Mouse (Mus musculus) adrenal gland, adult (tissue): ENCODE results near the gene Pde4d.

Source experiments
- DNase-seq, 2 experiments: peaks; one replicate each; pipeline ENCODE4 v3.0.0; 2022 to 2023; ENCODE audit warnings: low spot score in 1 of 2; ENCODE audit not compliant: inconsistent age in 2 of 2

Gene Pde4d

GRCm38 (mm10) chr13:108819846-108820408 lies 370.2 kb downstream of the Pde4d start:
- DNase-seq = no peak

GRCm38 (mm10) chr13:108820487-108820886 lies 370.7 kb downstream of the Pde4d start:
- no peak for DNase-seq

GRCm38 (mm10) chr13:108821270-108821669 lies 371.5 kb downstream of the Pde4d start:
- DNase-seq = peak in 1 of 2 experiments; percentile 20

DNA sequence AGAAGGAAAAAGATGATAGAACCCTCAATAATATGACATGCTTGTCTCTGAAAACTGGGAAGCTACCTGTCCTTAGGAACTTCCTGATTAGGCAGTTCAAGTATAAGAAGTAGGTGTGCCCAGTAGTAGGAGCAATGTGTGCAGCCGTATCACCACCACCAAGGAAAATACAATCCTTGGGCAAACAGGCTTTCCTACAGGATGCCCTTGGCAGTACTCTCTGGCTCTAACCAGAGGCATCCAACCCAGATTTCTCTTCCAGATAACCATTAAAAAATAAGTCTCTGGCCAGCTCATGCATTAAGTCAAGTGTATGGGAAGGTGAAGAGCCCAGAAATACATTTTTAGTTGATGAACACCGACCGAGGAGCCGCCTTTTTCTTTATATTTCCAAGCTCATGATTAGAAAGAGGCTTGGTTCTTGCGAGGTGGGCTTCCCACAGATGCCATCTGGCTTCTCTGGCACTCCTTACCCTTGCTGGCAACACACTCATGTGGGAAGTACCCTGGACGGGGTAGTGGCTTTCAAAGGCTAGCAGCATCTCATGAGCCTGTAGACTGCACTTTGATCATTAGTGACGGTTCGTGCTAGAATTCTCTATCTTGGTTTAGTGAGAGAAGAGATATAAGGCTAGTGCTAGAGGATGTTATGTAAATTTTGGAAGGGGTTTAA lies 375.0 kb downstream of the Pde4d start:
- DNase-seq = no peak

- DNase-seq = no peak
Observed at GRCm38 (mm10) chr13:108825501-108825900, 375.8 kb downstream of the Pde4d start.

DNA sequence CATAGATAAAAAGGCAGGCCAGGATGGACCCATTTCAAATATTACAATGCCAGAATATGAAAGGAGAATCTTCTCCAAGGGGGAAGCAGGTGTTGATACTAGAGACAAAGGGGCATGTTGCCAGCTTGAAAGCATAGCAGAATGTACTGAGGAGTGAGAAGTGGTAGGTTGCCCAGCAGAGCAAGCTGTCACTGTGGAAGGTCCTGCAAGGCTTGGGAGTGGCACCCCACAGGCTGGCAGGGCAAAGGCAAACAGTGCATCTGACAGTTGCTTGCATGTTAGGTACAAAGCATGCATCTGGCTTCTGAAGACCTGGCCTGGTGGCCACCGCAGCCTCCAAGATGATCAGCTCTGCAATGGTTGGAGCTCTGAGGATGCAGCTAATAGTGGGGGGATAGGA lies 384.4 kb downstream of the Pde4d start:
- no peak for DNase-seq

- DNase-seq = no peak
Observed at GRCm38 (mm10) chr13:108836314-108836713, 386.6 kb downstream of the Pde4d start.

DNA sequence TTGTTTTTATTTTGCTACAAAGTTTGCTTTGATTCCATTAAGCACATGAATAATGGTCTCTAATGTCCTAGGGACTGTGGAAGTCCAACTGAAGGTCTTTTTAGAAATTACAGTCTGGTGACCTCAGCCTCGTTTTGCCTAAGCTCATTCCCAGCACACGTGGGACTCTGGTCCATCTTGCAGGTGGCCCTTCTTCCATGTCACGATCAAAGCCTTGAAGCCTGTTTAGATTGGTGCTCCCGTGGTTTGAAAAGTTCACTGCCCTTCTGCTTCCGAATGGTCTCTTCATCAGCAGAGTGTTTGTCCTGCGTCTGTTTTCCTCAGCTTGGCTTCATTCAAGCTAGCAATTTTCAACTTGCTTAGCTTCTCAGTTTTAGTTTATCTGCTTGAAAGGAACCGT lies 389.4 kb downstream of the Pde4d start:
- no peak for DNase-seq

DNA sequence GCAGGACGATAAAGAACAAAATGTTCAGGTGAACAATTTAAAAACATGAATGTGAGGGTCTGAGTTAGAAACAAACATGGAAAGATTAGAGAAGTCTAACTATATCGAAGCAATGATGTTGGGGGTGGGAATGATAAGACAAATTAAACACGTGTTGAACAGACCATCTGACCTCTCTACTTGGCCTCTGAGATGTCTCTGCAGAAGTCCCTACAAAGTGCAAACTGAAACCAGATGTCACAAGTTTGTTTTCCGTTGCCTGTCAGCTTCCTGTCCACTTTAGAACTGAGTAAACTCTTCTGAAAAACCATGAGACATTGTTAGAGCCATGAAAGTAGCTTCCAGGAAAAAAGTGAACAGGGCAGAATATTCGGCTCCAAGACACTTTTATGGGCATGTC lies 404.3 kb downstream of the Pde4d start:
- DNase-seq = no peak

GRCm38 (mm10) chr13:108856776-108857435 lies 407.2 kb downstream of the Pde4d start:
- DNase-seq = no peak

- DNase-seq = no peak
Observed at GRCm38 (mm10) chr13:108859336-108859735, 409.6 kb downstream of the Pde4d start.

- DNase-seq = no peak
Observed at GRCm38 (mm10) chr13:108860737-108861136, 411.0 kb downstream of the Pde4d start.

DNA sequence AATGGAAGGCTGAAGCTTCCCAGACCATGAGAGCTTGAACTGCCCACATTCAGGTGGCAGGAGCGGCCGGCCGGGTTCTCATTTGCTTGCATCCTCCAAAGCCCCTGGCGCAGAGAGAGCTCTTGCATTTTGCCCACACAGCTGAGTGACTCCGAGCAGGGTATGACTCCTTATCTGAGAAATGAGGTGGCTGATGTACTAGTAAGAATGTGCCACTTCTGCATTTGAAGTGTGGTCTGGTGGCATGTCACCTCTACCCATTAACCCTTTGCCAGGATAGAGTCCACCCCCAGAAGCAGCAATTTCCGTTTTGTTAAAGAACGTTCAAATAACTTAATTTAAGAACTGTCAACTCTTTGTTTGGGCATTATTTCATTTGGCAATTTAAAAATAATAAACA lies 412.0 kb downstream of the Pde4d start:
- DNase-seq = no peak

DNA sequence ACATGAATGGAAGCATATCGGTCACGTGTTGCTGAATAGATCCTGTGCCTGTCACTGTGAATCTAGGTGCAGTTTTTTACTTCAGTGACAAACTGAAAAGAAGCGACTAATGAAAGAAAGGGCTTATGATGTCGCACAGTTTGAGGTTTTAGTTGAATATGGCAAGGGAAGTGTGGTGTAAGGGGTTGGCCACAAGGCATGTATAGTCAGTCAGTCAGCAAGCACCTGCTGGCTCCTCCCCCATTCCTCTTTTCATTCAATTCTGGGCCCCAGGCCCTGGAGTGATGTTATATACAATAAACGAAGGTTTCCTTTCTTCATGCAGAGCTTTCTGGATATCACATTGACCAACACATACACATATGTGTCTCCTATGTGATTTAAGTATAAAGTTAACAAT lies 412.4 kb downstream of the Pde4d start:
- DNase-seq = no peak

- no peak for DNase-seq
Observed at GRCm38 (mm10) chr13:108900160-108900559, 450.4 kb downstream of the Pde4d start.

- DNase-seq = no peak
Observed at GRCm38 (mm10) chr13:108905121-108905520, 455.4 kb downstream of the Pde4d start.

DNA sequence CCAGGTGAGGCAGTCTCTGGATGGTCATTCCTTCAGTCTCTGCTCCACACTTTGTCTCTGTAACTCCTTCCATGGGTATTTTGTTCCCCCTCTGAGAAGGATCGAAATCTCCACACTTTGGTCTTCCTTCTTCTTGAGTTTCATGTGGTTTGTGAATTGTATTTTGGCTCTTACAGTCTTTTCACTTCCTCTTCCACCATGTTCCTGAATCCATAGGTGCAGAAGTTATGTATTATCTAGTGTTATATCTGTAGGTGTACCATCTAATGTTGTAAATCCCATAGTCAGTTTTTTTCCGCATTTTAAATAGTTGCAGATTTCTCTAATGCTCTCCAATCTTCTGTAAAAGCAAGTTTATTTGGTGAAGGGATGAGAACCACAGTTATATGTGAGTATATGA lies 459.4 kb downstream of the Pde4d start:
- no peak for DNase-seq

DNA sequence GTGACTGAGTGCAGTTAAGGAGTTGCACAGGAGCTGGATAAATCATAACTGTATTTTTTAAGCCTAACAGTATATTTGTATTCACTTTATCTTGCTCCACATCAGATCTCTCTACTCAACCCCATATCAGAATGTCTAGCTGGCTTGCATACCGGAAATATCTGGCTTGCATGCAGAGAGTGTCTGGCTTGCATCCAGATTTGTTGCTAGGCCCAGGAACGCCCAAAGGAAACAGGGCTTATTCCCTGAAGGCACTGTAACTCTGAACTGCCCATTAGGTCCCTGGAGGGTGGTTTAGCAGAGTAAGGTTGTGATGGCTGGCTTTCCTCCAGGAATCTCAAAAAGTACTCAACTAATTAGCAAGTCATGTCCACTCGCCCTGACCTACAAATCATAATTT lies 464.9 kb downstream of the Pde4d start:
- DNase-seq = no peak

DNA sequence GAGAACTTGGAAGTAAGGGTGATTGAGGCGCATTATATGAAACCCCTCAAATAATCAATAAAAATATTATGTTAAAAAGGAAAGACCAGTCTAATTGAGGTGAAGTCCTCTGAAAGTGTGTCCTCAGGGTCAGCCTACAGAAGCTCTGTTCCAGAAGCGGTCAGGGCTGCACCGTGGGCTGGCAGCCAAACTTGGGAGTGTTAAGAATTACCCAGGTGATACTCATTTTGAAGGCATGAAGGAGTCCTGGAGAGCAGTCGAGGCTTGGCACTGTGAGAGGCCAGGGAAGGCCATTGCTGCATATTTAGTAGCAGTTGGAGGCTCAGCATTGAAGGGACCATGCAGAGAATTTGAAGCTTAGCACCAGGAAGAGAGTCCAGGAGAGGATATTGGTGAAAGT lies 471.4 kb downstream of the Pde4d start:
- DNase-seq = no peak

DNA sequence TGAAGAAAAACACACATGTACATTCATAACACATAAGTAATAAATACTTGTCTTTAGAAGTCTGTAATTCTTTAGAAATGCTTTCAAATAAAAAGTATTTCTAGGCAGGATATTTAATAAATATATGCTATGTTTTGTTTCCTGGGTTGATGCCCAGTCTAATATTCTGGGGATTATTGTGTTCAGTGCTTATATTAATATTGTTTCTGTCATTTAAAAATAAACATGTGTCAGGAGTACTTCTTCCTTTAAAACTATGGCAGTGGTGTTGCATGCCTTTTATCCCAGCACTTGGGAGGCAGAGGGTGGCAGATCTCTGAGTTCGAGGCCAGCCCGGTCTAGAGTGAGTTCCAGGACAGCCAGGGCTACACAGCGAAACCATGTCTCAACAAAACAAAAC lies 485.1 kb downstream of the Pde4d start:
- DNase-seq = no peak

- no peak for DNase-seq
Observed at GRCm38 (mm10) chr13:108937272-108937671, 487.5 kb downstream of the Pde4d start.

DNA sequence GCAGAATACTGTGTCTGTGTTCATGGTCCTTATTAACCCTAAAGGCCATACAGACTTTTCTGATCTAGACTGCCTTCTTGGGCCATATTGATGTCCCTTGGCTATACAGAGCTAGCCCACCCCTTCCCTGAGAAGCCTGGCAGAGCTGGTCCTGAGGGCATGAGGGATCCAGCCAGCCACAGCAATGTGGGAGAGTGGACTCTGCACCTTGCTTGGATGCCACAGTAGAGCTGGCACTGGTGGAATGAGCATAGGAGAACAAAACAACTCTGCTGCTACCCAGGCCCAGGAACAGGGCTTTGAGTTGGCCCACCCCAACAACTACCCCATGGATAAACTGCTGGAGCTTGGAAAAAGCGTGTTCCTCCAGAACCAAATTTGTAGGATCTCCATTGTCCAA lies 503.2 kb downstream of the Pde4d start:
- DNase-seq = no peak

GRCm38 (mm10) chr13:108956059-108956458 lies 506.3 kb downstream of the Pde4d start:
- DNase-seq = no peak
